Mouse (Mus musculus): Measurements from ENCODE around the gene Vgll4.

- no peak for TF ChIP-seq GATA1 (IDR thresholded peaks at IDR 0.05; ENCODE audit: low read length)
- no peak for TF ChIP-seq TAL1 (IDR thresholded peaks at IDR 0.05; ENCODE audit: low read length)
Observed at GRCm38 (mm10) chr6:114972988-114973387, 3.2 kb upstream of the Vgll4 start.

Data from erythroblast, embryonic 14.5 days (primary cell).